Mouse (Mus musculus) cerebellum, adult 2 months (tissue): ENCODE measurements around the gene Rab1b. TPM values are rescaled to one million over a fixed set of nuclear protein-coding genes. Genes with fewer than 3 reads are reported as not detected.
A peak's percentile ranks its signal among the peaks of the same experiment; 100 is the strongest.

Source experiments
- DNase-seq, 2 experiments: peaks; one replicate each; pipeline ENCODE4 v3.0.0; 2021
- H3K27ac ChIP-seq: fragments of 200-500 bp; 2 replicates; pipeline ENCODE4 v1.5.1; 2012; ENCODE audit warnings: low read length, control low read depth, inconsistent platforms; ENCODE audit not compliant: insufficient read depth
- H3K27me3 ChIP-seq: fragments of 200-500 bp; 2 replicates; pipeline ENCODE4 v1.6.1; 2012; ENCODE audit warnings: inconsistent platforms, mild to moderate bottlenecking, low read length, moderate library complexity; ENCODE audit not compliant: control insufficient read depth, insufficient read depth
- H3K4me1 ChIP-seq: fragments of 200-500 bp; 2 replicates; pipeline ENCODE4 v1.6.1; 2011; ENCODE audit warnings: low read length; ENCODE audit not compliant: control insufficient read depth, insufficient read depth
- H3K4me3 ChIP-seq: fragments of 200-500 bp; replicated peaks from 2 replicates; pipeline ENCODE3; 2011; ENCODE audit warnings: mild to moderate bottlenecking, low read depth, low read length, control low read depth; ENCODE audit not compliant: insufficient read depth
- CTCF ChIP-seq: fragments of 200-500 bp; IDR thresholded peaks from 2 replicates; pipeline ENCODE4 v1.5.1; 2011; ENCODE audit warnings: low read depth, mild to moderate bottlenecking, control low read depth, low read length, moderate library complexity, borderline replicate concordance; ENCODE audit not compliant: insufficient read depth
- POLR2A ChIP-seq: fragments of 200-500 bp; IDR thresholded peaks from 2 replicates; pipeline ENCODE4 v1.6.1; 2011; ENCODE audit warnings: low read length, control low read depth, borderline replicate concordance; ENCODE audit not compliant: insufficient read depth
- WGBS: fragments of 180-500 bp; shearing (Covaris S2); methylation state at CpG from one replicate; pipeline ENCODE4 v1.1.7; 2018; 5-methylcytosine and 5-hydroxymethylcytosine counted together
- polyA plus RNA-seq: library from polyadenylated mRNA; depleted of rRNA; stranded (reverse); fragments of >200 nt; gene quantifications from 2 replicates; pipeline ENCODE4 v1.2.3, GENCODE M21; 2012

Rab1b gene
- polyA plus RNA-seq, 1 experiment, result 191 TPM

DNA sequence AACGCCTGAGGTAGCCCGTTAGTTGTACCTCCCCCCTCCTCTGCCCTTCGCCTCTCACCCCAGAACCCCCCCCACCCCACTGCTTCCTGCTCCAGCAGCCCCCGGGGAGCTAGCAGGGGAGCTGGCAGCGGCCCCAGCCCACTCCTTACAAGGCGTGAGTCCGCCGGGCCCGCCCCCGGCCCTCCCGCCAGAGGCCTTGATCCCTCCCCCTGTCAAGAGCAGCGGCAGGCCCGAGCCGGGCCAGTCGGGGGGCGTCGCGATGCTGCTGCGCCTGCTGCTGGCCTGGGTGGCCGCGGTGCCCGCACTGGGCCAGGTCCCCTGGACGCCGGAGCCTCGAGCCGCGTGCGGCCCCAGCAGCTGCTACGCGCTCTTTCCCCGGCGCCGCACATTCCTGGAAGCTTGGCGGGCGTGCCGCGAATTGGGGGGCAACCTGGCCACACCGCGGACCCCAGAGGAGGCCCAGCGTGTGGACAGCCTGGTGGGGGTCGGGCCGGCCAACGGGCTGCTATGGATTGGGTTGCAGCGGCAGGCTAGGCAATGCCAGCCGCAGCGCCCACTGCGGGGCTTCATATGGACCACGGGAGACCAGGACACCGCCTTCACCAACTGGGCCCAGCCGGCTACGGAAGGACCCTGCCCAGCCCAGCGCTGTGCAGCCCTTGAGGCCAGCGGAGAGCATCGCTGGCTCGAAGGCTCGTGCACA, 38.9 kb downstream of the Rab1b start, which contains the start of gene Cd248:
Gene Cd248 (plus strand): TSS at position 212 of the 703 bp plus-strand sequence.
- Histone ChIP-seq H3K27me3 (no peaks in the 10 kb centered on the region), H3K27ac (no peak within 1 kb of the TSS), H3K4me3 (peak within 1 kb of the TSS; percentile 29), H3K4me1 (peaks cover 10% of the 10 kb centered on the region)
- WGBS, result 1% methylated on average over 56 of the region's 56 CpGs
- TF ChIP-seq POLR2A (no peak), CTCF (no peak)
- DNase-seq, result no peak

DNA sequence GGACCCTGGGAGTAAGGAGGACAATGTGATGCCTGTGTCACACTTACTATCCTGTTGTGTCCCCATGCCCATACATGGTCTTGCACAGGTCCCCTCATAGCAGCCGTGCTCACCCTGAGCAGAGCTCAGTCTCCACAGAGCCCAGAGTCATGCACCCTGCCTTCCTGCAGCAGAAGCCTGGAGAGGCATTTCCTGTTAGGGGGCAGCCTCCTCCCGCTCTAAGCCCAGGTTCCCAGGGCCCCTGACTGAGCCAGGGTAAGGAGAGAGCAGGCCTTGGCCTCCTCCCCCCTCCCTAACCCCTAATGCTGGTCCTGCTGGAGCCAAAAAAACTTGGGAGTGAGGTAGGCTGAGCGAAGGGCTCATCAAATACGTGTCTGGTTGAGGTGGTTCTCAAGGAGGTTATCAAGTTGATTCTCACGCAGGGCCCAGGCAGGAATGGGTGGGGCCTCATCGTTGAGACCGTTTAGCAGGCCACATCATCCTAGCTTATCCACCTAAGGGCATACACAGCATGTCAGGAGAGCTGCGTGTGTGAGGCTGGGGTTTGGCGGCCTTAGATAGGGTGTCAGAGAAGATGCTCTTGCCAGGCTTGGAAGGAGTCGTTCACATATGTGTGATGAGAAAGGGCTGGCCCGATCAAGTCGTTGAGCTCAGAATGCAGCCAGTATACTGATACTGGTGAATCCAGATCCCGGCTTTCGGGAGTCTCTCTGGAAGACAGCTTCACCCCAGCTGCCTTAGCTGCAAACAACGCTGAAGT, 39.7 kb downstream of the Rab1b start:
- Histone ChIP-seq H3K4me1 (peaks cover 10% of the 10 kb centered on the region), H3K27ac (no peak overlapping the region), H3K4me3 (no peak overlapping the region), H3K27me3 (no peaks in the 10 kb centered on the region)
- no peak for DNase-seq
- WGBS, result 50% methylated on average over 15 of the region's 15 CpGs
- no peak for TF ChIP-seq CTCF
- TF ChIP-seq POLR2A, result no peak

DNA sequence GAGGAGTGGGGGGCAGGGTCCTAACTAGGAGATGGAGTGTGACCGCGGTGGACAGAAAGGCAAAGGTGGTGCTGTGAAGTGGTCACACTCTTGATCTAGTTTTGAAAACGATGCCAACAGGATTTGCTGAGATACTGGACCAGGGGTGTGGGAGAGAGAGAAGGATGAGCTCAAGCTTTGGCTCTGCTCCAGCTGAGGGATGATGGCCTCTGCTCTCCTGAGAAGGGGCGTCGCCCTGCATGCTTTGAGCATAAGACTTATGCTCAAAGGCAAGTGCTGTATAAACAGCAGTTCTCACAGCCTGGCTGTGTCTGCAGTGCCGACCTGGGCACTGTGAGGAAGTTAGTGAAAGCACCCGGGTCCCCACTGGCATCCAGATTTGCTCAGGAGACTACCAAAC, 41.8 kb downstream of the Rab1b start:
- no peak overlapping the region for H3K27ac ChIP-seq
- peaks cover 10% of the 10 kb centered on the region for H3K4me1 ChIP-seq
- no peak overlapping the region for H3K4me3 ChIP-seq
- TF ChIP-seq POLR2A (no peak), CTCF (no peak)
- no peak for DNase-seq
- H3K27me3 ChIP-seq, result no peaks in the 10 kb centered on the region
- WGBS, result 64% methylated on average over 7 of the region's 7 CpGs

DNA sequence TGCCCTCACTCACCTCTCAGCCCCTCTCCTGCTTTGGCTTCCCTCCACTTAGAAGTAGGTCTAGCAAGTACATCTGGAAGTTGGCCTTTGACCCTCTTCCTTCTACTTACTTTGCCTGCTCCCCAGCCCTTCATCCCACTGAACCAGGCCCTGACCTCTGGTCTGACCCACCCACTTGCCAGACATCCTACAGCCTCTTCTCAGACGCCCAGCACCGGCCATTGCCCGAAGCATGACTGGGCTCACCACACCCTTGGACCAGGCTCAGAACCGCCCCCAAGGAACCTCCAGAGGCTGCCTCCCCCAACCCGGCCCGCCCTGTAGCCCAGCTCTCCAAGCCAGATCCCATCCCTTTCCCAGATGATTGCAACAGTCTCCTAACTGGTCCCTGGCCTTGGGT, 44.4 kb downstream of the Rab1b start:
- H3K27ac ChIP-seq, result no peak overlapping the region
- WGBS, result 90% methylated on average over 6 of the region's 6 CpGs
- 0 out of 2 replicates have a peak, but pooled peaks cover 2% of the 10 kb centered on the region for H3K4me1 ChIP-seq

DNA sequence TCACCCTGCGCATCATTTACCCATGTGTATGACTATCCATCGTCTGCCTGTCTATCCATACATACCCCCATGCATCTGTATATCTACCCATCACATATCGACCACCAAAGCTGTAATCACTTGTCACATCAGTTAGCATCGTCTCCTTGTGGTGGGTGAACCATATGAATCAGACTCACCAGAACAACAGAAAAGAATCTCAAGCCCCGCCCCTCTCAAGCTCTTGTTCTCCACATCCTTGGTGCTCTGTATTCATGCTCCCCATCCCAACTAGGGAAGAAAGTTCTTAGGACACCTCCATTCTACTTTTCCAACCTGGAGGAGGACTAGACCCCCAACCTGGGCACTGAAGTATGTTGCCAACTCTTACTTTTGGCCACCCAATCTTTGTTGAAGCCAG, 44.8 kb downstream of the Rab1b start:
- Histone ChIP-seq H3K27ac (no peak overlapping the region), H3K27me3 (no peaks in the 10 kb centered on the region), H3K4me1 (no peaks in the 10 kb centered on the region), H3K4me3 (no peak overlapping the region)
- TF ChIP-seq POLR2A (no peak), CTCF (no peak)
- no peak for DNase-seq
- WGBS, result 84% methylated on average over 5 of the region's 5 CpGs

More for the DNA sequence above, 44.4 kb downstream of the Rab1b start:
- Histone ChIP-seq H3K27me3 (no peaks in the 10 kb centered on the region), H3K4me3 (no peak overlapping the region)
- DNase-seq, result no peak
- TF ChIP-seq CTCF (no peak), POLR2A (no peak)

DNA sequence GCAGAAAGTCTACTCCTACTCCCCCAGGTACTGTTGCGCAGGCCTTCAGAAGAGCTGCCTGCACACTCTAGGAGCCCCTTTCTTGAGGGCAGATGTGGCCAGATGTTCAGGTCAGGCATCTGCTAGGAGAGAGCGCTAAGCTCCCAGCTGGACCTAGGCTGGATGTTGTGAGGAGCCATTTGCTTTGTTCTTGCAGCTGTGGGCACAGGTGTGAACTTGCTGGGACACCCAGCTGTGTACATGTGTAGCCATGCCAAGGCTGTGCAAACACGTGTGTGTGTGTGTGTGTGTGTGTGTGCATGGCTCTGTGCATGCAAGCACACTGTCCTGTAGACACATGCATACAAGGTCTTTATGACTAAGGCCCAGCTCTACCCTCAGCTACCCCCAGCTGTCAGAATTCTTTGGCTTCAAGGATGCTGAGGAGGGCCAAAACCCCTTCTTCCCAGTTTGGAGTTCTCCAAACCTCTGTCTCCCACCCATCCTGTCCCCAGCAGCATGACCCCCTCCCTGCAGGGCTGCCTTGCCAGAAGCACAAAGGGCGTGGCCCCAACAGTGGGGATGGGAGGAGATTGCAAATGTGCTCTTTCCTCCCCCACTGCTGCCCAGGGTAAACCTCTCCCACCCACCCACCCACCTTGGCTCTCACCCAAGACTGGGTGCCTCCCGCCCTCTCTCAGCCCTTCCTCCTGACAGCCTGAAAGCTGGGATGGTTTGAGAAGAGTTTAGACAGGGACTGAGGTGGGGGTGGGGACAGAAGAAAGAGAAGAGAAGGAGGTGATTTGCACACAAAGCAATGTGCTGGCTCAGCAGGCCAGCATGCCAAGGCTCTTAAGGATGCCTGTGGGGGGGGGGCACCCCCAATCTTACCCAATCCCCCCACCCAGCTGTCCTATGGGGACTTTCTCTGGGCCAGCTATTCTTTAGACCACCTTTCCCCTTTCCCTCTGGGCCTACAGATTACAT, 46.2 kb downstream of the Rab1b start:
- H3K27me3 ChIP-seq, result no peaks in the 10 kb centered on the region
- H3K4me3 ChIP-seq, result no peak overlapping the region
- H3K27ac ChIP-seq, result no peak overlapping the region
- 47% methylated on average over 5 of the region's 5 CpGs for WGBS
- H3K4me1 ChIP-seq, result no peaks in the 10 kb centered on the region
- DNase-seq, result no peak
- no peak for TF ChIP-seq CTCF
- TF ChIP-seq POLR2A, result no peak

DNA sequence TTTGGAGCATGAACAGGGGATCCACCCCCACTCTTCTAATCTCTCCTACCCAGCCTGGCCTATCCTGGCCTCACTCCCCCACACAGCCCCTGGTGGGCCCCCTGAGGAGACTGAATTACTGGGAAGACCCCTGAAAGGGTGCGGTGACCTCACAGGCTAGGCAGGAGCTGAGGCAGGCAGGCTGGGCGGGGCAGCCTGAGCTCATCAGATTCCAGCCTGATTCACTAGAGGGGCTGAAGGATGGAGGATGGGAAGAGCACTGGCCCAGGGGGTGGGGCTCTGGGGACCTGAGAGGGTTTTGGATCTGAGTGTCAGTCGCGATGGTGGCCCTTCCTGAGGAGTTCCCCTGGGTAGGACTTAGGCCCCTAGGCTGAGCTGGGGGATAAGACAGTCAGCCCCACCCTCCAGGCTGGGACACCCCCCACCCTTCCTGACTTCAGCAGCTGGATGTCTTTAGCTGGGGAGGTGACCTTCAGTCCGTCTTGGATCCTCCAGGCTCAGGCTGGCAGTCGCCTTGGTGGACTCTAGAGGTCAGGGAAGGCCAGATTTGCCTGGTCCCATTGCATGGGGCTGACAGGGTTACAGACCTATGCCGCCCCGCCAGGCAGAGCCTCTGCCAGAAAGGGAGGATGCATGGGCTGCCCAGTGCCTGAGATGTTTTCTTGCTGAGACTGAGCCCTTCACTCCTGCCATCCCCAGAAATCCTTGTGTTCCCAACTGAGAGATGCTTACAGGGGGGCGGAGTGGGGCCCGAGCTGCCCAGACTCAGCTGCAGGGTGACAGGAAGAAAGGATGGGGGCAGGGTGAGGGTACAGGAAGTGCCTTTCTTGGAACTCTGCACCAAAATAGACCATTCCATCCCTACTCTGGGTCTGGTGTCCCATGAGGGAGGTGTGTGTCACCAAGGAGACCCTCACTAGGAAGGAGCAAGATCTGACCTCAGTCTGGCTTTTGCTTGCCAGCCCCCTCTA, 47.8 kb downstream of the Rab1b start:
- Histone ChIP-seq H3K4me1 (no peaks in the 10 kb centered on the region), H3K4me3 (no peak overlapping the region), H3K27me3 (no peaks in the 10 kb centered on the region), H3K27ac (no peak overlapping the region)
- 32% methylated on average over 10 of the region's 10 CpGs for WGBS
- no peak for TF ChIP-seq POLR2A
- no peak for TF ChIP-seq CTCF
- no peak for DNase-seq
